ENCODE assay signal across 17 mouse cellular contexts in the genomic region with DNA sequence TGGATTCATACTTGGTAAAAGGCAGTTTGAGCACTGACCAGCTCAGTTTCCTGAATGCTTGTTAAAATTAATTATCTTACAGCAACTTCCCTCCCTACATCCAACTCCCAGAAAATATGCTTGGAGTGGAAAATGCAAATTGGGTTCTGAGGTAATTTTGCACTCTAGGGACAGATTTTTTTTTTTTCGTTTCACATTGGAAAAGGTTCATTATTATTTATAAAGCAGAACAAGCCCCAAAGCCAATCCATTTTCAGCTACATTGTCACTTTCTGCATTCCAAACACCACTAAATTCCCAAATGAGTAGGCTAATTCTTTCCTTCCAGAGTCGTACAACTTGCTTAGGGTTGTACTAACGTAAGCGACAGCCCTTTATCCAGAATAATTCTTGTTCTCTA.
"Had no signal": no experiment of that assay in that cellular context is flagged by ENCODE, and none has a peak within 500 bp of the region (broad histone marks: within the 10 kb centered on the region; RNA-seq: fewer than 3 reads in every experiment).

No protein-coding gene starts in this region.

- H3K9me3 ChIP-seq: limb, embryonic 12.5 days; limb, embryonic 15.5 days; neural tube, embryonic 12.5 days; neural tube, embryonic 15.5 days had no signal

- H3K9ac ChIP-seq: limb, embryonic 12.5 days; limb, embryonic 15.5 days; liver, embryonic 14.5 days; neural tube, embryonic 12.5 days; neural tube, embryonic 15.5 days had no signal

- ATAC-seq: intestine, embryonic 16.5 days had no signal

- H3K27me3 ChIP-seq: limb, embryonic 12.5 days; limb, embryonic 15.5 days; neural tube, embryonic 12.5 days; neural tube, embryonic 15.5 days had no signal

- H3K4me3 ChIP-seq: limb, embryonic 12.5 days; limb, embryonic 15.5 days; neural tube, embryonic 12.5 days; neural tube, embryonic 15.5 days had no signal

- H3K27ac ChIP-seq: limb, embryonic 12.5 days; limb, embryonic 15.5 days; liver, embryonic 14.5 days; neural tube, embryonic 12.5 days; neural tube, embryonic 15.5 days had no signal

- H3K4me1 ChIP-seq: limb, embryonic 12.5 days; limb, embryonic 15.5 days; neural tube, embryonic 12.5 days; neural tube, embryonic 15.5 days had no signal

- H3K36me3 ChIP-seq: limb, embryonic 12.5 days; limb, embryonic 15.5 days; neural tube, embryonic 12.5 days; neural tube, embryonic 15.5 days had no signal

- DNase-seq: kidney, adult 18-20 months; kidney, adult 9 months; kidney, postnatal 14 days; kidney, postnatal 4 days; left cerebral cortex, postnatal 4 days; lung, adult 2 months; lung, postnatal 14 days; lung, postnatal 4 days; thymus, adult 18-20 months; thymus, postnatal 36 days had no signal

- H3K4me2 ChIP-seq: limb, embryonic 12.5 days; limb, embryonic 15.5 days; liver, embryonic 11.5 days; neural tube, embryonic 12.5 days; neural tube, embryonic 15.5 days had no signal
